Mouse (Mus musculus) thymus, adult 2 months (tissue): Measurements from ENCODE around the gene Ubap1l.

Experiments
- CTCF ChIP-seq: fragments of 200-500 bp; IDR thresholded peaks from 2 replicates; pipeline ENCODE4 v1.5.1; 2012; ENCODE audit warnings: mild to moderate bottlenecking, control low read depth, low read length, moderate library complexity, borderline replicate concordance; ENCODE audit not compliant: control insufficient read depth, poor library complexity, insufficient read depth; ENCODE audit errors: extremely low read depth
- POLR2A ChIP-seq: fragments of 200-500 bp; IDR thresholded peaks from 2 replicates; pipeline ENCODE4 v1.6.1; 2012; ENCODE audit warnings: mild to moderate bottlenecking, low read length, control low read depth, moderate library complexity; ENCODE audit not compliant: control insufficient read depth, poor library complexity, insufficient read depth; ENCODE audit errors: extremely low read depth

DNA sequence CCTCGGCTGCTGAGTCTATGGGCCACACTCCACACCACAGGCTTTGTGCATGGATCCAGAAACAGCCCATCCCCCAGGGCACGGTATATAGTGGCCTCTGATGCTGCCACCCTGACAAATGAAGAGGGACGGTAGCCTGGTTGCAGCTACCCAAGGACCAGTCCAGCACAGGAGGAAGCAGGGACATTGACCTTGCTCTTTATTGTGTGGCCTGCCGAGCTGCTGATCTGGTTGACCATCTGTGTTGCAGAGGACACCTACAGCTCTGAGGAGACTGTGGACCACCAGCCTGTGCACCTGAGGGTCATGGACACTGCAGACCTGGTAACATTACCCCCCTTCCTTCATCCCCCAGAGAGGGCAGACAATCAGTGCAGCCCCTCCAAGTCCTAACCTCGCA lies 46.5 kb downstream of the Ubap1l start:
- TF ChIP-seq POLR2A (no peak), CTCF (no peak)
